Mouse (Mus musculus) olfactory bulb, adult 2 months (tissue): Measurements from ENCODE around the gene Fam43a.

Experiments used
- CTCF ChIP-seq: fragments of 200-500 bp; IDR thresholded peaks from 2 replicates; pipeline ENCODE4 v1.5.1; 2012; ENCODE audit warnings: low read depth, mild to moderate bottlenecking, low read length, moderate library complexity; ENCODE audit not compliant: insufficient read depth
- POLR2A ChIP-seq: fragments of 200-500 bp; IDR thresholded peaks from 2 replicates; pipeline ENCODE4 v1.6.1; 2012; ENCODE audit warnings: mild to moderate bottlenecking, low read depth, low read length, moderate library complexity; ENCODE audit not compliant: insufficient read depth

DNA sequence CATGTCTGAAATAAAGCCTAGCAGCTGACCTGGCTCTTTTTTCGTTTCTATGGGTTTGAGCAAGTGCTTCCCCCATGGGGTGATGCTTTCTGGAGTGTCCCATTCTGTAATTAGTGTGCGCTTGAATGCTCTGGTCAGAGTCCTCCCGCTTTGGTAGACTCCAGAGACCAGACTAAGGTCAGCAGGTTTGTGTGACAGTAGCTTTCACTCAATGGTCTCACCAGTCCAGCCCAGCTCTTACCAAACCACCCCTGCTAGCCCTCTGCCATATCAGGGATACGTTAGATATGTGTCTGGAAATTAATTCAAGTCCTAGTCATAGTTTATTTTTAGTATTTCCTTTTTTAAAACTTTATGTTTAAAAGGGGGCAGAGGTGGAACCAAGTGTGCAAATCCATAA, 38.9 kb upstream of the Fam43a start:
- TF ChIP-seq CTCF (no peak), POLR2A (no peak)
